Mouse (Mus musculus): ENCODE results near the gene Pkp4. TPM values are rescaled to one million over a fixed set of nuclear protein-coding genes. Genes with fewer than 3 reads are reported as not detected.
"Not testable (repeated sequence)": the region's sequence is repeated elsewhere in the genome, so short reads cannot be mapped to it uniquely, and the experiment has no call there.

The Pkp4 gene
- polyA plus RNA-seq, 1 experiment: 36.7 TPM

GRCm38 (mm10) chr2:59351303-59352099 lies 190.9 kb downstream of the Pkp4 start:
- H3K4me1 ChIP-seq (ENCODE audit: control insufficient read depth, insufficient read depth, low read length): peaks cover 5% of the 10 kb centered on the region; the same call in 1 of the 2 replicates
- H3K4me3 ChIP-seq (ENCODE audit: insufficient read depth, low read length): no peak overlapping the region
- H3K27ac ChIP-seq (ENCODE audit: insufficient read depth, low read length): peak overlapping the region; percentile 59
- no peak for TF ChIP-seq CTCF (IDR thresholded peaks at IDR 0.05; ENCODE audit: borderline replicate concordance, insufficient read depth, low read length)
- TF ChIP-seq POLR2A (IDR thresholded peaks at IDR 0.05; ENCODE audit: low read depth, low read length): no peak

- no peak for TF ChIP-seq POLR2A (IDR thresholded peaks at IDR 0.05; ENCODE audit: low read depth, low read length)
- TF ChIP-seq CTCF (IDR thresholded peaks at IDR 0.05; ENCODE audit: borderline replicate concordance, insufficient read depth, low read length): no peak
- Histone ChIP-seq H3K4me1 (ENCODE audit: control insufficient read depth, insufficient read depth, low read length) (peaks cover 5% of the 10 kb centered on the region; the same call in 1 of the 2 replicates), H3K27ac (ENCODE audit: insufficient read depth, low read length) (no peak overlapping the region), H3K4me3 (ENCODE audit: insufficient read depth, low read length) (no peak overlapping the region)
These were observed 193.2 kb downstream of the Pkp4 start for GRCm38 (mm10) chr2:59353821-59354220.

- TF ChIP-seq CTCF (IDR thresholded peaks at IDR 0.05; ENCODE audit: borderline replicate concordance, insufficient read depth, low read length) (no peak), POLR2A (IDR thresholded peaks at IDR 0.05; ENCODE audit: low read depth, low read length) (no peak)
- H3K27ac ChIP-seq (ENCODE audit: insufficient read depth, low read length): no peak overlapping the region
- peaks cover 5% of the 10 kb centered on the region; the same call in 1 of the 2 replicates for H3K4me1 ChIP-seq (ENCODE audit: control insufficient read depth, insufficient read depth, low read length)
These were observed 195.1 kb downstream of the Pkp4 start for GRCm38 (mm10) chr2:59355531-59356289.

GRCm38 (mm10) chr2:59359760-59360342 lies 199.2 kb downstream of the Pkp4 start:
- H3K4me3 ChIP-seq (ENCODE audit: insufficient read depth, low read length): no peak overlapping the region
- no peak for TF ChIP-seq POLR2A (IDR thresholded peaks at IDR 0.05; ENCODE audit: low read depth, low read length)
- no peak for TF ChIP-seq CTCF (IDR thresholded peaks at IDR 0.05; ENCODE audit: borderline replicate concordance, insufficient read depth, low read length)
- no peaks in the 10 kb centered on the region for H3K4me1 ChIP-seq (ENCODE audit: control insufficient read depth, insufficient read depth, low read length)
- H3K27ac ChIP-seq (ENCODE audit: insufficient read depth, low read length): no peak overlapping the region

More at GRCm38 (mm10) chr2:59355531-59356289, 195.1 kb downstream of the Pkp4 start:
- no peak overlapping the region for H3K4me3 ChIP-seq (ENCODE audit: insufficient read depth, low read length)

- H3K27ac ChIP-seq (ENCODE audit: insufficient read depth, low read length): peak overlapping the region; percentile 35; the same call in 1 of the 2 replicates
- TF ChIP-seq POLR2A (IDR thresholded peaks at IDR 0.05; ENCODE audit: low read depth, low read length) (no peak), CTCF (IDR thresholded peaks at IDR 0.05; ENCODE audit: borderline replicate concordance, insufficient read depth, low read length) (no peak)
- H3K4me3 ChIP-seq (ENCODE audit: insufficient read depth, low read length): no peak overlapping the region
- no peaks in the 10 kb centered on the region for H3K4me1 ChIP-seq (ENCODE audit: control insufficient read depth, insufficient read depth, low read length)
These were observed 200.7 kb downstream of the Pkp4 start for GRCm38 (mm10) chr2:59361350-59361780.

- TF ChIP-seq POLR2A (IDR thresholded peaks at IDR 0.05; ENCODE audit: low read depth, low read length): no peak
- TF ChIP-seq CTCF (IDR thresholded peaks at IDR 0.05; ENCODE audit: borderline replicate concordance, insufficient read depth, low read length): no peak
- H3K4me1 ChIP-seq (ENCODE audit: control insufficient read depth, insufficient read depth, low read length): no peaks in the 10 kb centered on the region
- no peak overlapping the region for H3K4me3 ChIP-seq (ENCODE audit: insufficient read depth, low read length)
- peak overlapping the region; percentile 54; the same call in 1 of the 2 replicates for H3K27ac ChIP-seq (ENCODE audit: insufficient read depth, low read length)
These were observed 203.6 kb downstream of the Pkp4 start for GRCm38 (mm10) chr2:59364156-59364842.

- H3K4me1 ChIP-seq (ENCODE audit: control insufficient read depth, insufficient read depth, low read length): no peaks in the 10 kb centered on the region
- TF ChIP-seq POLR2A (IDR thresholded peaks at IDR 0.05; ENCODE audit: low read depth, low read length): no peak
- no peak for TF ChIP-seq CTCF (IDR thresholded peaks at IDR 0.05; ENCODE audit: borderline replicate concordance, insufficient read depth, low read length)
- no peak overlapping the region for H3K27ac ChIP-seq (ENCODE audit: insufficient read depth, low read length)
- H3K4me3 ChIP-seq (ENCODE audit: insufficient read depth, low read length): no peak overlapping the region
These were observed 206.5 kb downstream of the Pkp4 start for GRCm38 (mm10) chr2:59367191-59367590.

GRCm38 (mm10) chr2:59373113-59373512 lies 212.5 kb downstream of the Pkp4 start:
- Histone ChIP-seq H3K4me3 (ENCODE audit: insufficient read depth, low read length) (no peak overlapping the region), H3K27ac (ENCODE audit: insufficient read depth, low read length) (no peak overlapping the region), H3K4me1 (ENCODE audit: control insufficient read depth, insufficient read depth, low read length) (no peaks in the 10 kb centered on the region)
- TF ChIP-seq CTCF (IDR thresholded peaks at IDR 0.05; ENCODE audit: borderline replicate concordance, insufficient read depth, low read length) (no peak), POLR2A (IDR thresholded peaks at IDR 0.05; ENCODE audit: low read depth, low read length) (no peak)

GRCm38 (mm10) chr2:59378096-59378495 lies 217.4 kb downstream of the Pkp4 start:
- TF ChIP-seq CTCF (IDR thresholded peaks at IDR 0.05; ENCODE audit: borderline replicate concordance, insufficient read depth, low read length) (no peak), POLR2A (IDR thresholded peaks at IDR 0.05; ENCODE audit: low read depth, low read length) (no peak)

GRCm38 (mm10) chr2:59378861-59379260 lies 218.2 kb downstream of the Pkp4 start:
- H3K27ac ChIP-seq (ENCODE audit: insufficient read depth, low read length); H3K4me3 ChIP-seq (ENCODE audit: insufficient read depth, low read length); H3K4me1 ChIP-seq (ENCODE audit: control insufficient read depth, insufficient read depth, low read length): not testable (repeated sequence)

More at GRCm38 (mm10) chr2:59378096-59378495, 217.4 kb downstream of the Pkp4 start:
- Histone ChIP-seq H3K27ac (ENCODE audit: insufficient read depth, low read length) (no peak overlapping the region), H3K4me3 (ENCODE audit: insufficient read depth, low read length) (no peak overlapping the region), H3K4me1 (ENCODE audit: control insufficient read depth, insufficient read depth, low read length) (no peaks in the 10 kb centered on the region)

Measured in embryonic fibroblast, embryonic 13.5 days (primary cell).